Mouse (Mus musculus): ENCODE results near the gene Mab21l3.
A peak's percentile ranks its signal among the peaks of the same experiment; 100 is the strongest.

Mab21l3 gene

GRCm38 (mm10) chr3:101848816-101849215 is at the start of gene Mab21l3:
TSS of gene Mab21l3 (minus strand) at chr3:101848959.
- no peak for DNase-seq

GRCm38 (mm10) chr3:101897377-101897974 is 48.7 kb upstream of the Mab21l3 start:
- DNase-seq: no peak

GRCm38 (mm10) chr3:101896893-101897292 is 48.1 kb upstream of the Mab21l3 start:
- peak; percentile 58 for DNase-seq

GRCm38 (mm10) chr3:101895376-101895910 is 46.7 kb upstream of the Mab21l3 start:
- DNase-seq: no peak

GRCm38 (mm10) chr3:101885591-101885990 is 36.8 kb upstream of the Mab21l3 start:
- DNase-seq: no peak

- DNase-seq: no peak
These were observed 36.3 kb upstream of the Mab21l3 start for GRCm38 (mm10) chr3:101885041-101885440.

GRCm38 (mm10) chr3:101883902-101884301 is 35.1 kb upstream of the Mab21l3 start:
- DNase-seq: no peak

GRCm38 (mm10) chr3:101881721-101882120 is 33.0 kb upstream of the Mab21l3 start:
- no peak for DNase-seq

GRCm38 (mm10) chr3:101880818-101881217 is 32.1 kb upstream of the Mab21l3 start:
- no peak for DNase-seq

GRCm38 (mm10) chr3:101878136-101878535 is 29.4 kb upstream of the Mab21l3 start:
- DNase-seq: no peak

GRCm38 (mm10) chr3:101876459-101877285 is 27.9 kb upstream of the Mab21l3 start:
- peak; percentile 16 for DNase-seq

- DNase-seq: peak; percentile 7
These were observed 26.6 kb upstream of the Mab21l3 start for GRCm38 (mm10) chr3:101875258-101875920.

GRCm38 (mm10) chr3:101873061-101873675 is 24.4 kb upstream of the Mab21l3 start:
- no peak for DNase-seq

GRCm38 (mm10) chr3:101871951-101872350 is 23.2 kb upstream of the Mab21l3 start:
- DNase-seq: no peak

- no peak for DNase-seq
These were observed 18.3 kb upstream of the Mab21l3 start for GRCm38 (mm10) chr3:101867001-101867421.

- no peak for DNase-seq
These were observed 13.1 kb upstream of the Mab21l3 start for GRCm38 (mm10) chr3:101861856-101862255.

GRCm38 (mm10) chr3:101860151-101860550 is 11.4 kb upstream of the Mab21l3 start:
- DNase-seq: no peak

GRCm38 (mm10) chr3:101859740-101860139 is 11.0 kb upstream of the Mab21l3 start:
- DNase-seq: no peak

- DNase-seq: no peak
These were observed 5.3 kb upstream of the Mab21l3 start for GRCm38 (mm10) chr3:101854075-101854474.

GRCm38 (mm10) chr3:101851363-101851762 is 2.6 kb upstream of the Mab21l3 start:
- DNase-seq: no peak

GRCm38 (mm10) chr3:101846096-101846495 is 2.7 kb downstream of the Mab21l3 start:
- no peak for DNase-seq

- DNase-seq: no peak
These were observed 6.2 kb downstream of the Mab21l3 start for GRCm38 (mm10) chr3:101842372-101843094.
